8 mouse cellular contexts compared by ENCODE assay signal in genomic region chr4:97754241-97754640, GRCm38 (mm10). TPM values are rescaled to one million over a fixed set of nuclear protein-coding genes. Genes with fewer than 3 reads are reported as not detected.
A peak's percentile ranks its signal among the peaks of the same experiment; 100 is the strongest.
DNase-seq lines count a peak whose midpoint lies in the region; ATAC-seq and TF ChIP-seq lines count a peak whose summit lies in the region.
"Had no signal": no experiment of that assay in that cellular context is flagged by ENCODE, and none has a peak within 500 bp of the region (broad histone marks: within the 10 kb centered on the region; RNA-seq: fewer than 3 reads in every experiment).

No protein-coding gene starts in this region.

- no peak for ATAC-seq in midbrain, embryonic 12.5 days (ENCODE audit: low FRiP score, low read depth)
- ATAC-seq in midbrain, postnatal 0 days (ENCODE audit: low FRiP score) = no peak
- no peak for ATAC-seq in heart, embryonic 16.5 days (replicated peaks; ENCODE audit: extremely low read depth, insufficient read depth, low FRiP score)

- H3K4me2 ChIP-seq in midbrain, embryonic 12.5 days (replicated peaks) = 0 out of 2 replicates have a peak overlapping the region, but pooled peaks have one; percentile 5
- no peak overlapping the region for H3K4me2 ChIP-seq in midbrain, postnatal 0 days (ENCODE audit: low read depth, low read length, poor library complexity, severe bottlenecking)
- peak overlapping the region; percentile 50 for H3K4me2 ChIP-seq in heart, embryonic 16.5 days (ENCODE audit: low read depth, low read length)
- H3K4me2 ChIP-seq: hindbrain, embryonic 15.5 days had no signal

- no peaks in the 10 kb centered on the region for H3K9me3 ChIP-seq in midbrain, embryonic 12.5 days
- H3K9me3 ChIP-seq in midbrain, postnatal 0 days (ENCODE audit: low read length) = no peaks in the 10 kb centered on the region
- H3K9me3 ChIP-seq in heart, embryonic 16.5 days (replicated peaks; ENCODE audit: control insufficient read depth, low read length) = no peaks in the 10 kb centered on the region
- H3K9me3 ChIP-seq: hindbrain, embryonic 15.5 days had no signal

- H3K27me3 ChIP-seq in midbrain, embryonic 12.5 days = peaks cover 81% of the 10 kb centered on the region
- peaks cover 44% of the 10 kb centered on the region for H3K27me3 ChIP-seq in midbrain, postnatal 0 days (ENCODE audit: insufficient read depth, low read length)
- no peaks in the 10 kb centered on the region for H3K27me3 ChIP-seq in heart, embryonic 16.5 days (ENCODE audit: control insufficient read depth, insufficient read depth, low read length)
- peaks cover 3% of the 10 kb centered on the region for H3K27me3 ChIP-seq in thymus, adult 2 months (ENCODE audit: control insufficient read depth, insufficient read depth, low read length)

- H3K4me1 ChIP-seq in midbrain, embryonic 12.5 days = peaks cover 44% of the 10 kb centered on the region
- H3K4me1 ChIP-seq in midbrain, postnatal 0 days (ENCODE audit: insufficient read depth, low read length) = peaks cover 8% of the 10 kb centered on the region; the same call in 1 of the 2 replicates
- peaks cover 31% of the 10 kb centered on the region for H3K4me1 ChIP-seq in heart, embryonic 16.5 days (ENCODE audit: control insufficient read depth, insufficient read depth, low read length)
- H3K4me1 ChIP-seq in lung, adult 2 months (ENCODE audit: control insufficient read depth, insufficient read depth, low read length) = peaks cover 11% of the 10 kb centered on the region
- peaks cover 12% of the 10 kb centered on the region for H3K4me1 ChIP-seq in thymus, adult 2 months (replicated peaks; ENCODE audit: control insufficient read depth, insufficient read depth, low read length)

- no peaks in the 10 kb centered on the region for H3K36me3 ChIP-seq in midbrain, embryonic 12.5 days
- no peaks in the 10 kb centered on the region for H3K36me3 ChIP-seq in midbrain, postnatal 0 days (ENCODE audit: insufficient read depth, low read length)
- H3K36me3 ChIP-seq in heart, embryonic 16.5 days (ENCODE audit: control insufficient read depth, insufficient read depth) = no peaks in the 10 kb centered on the region
- no peaks in the 10 kb centered on the region for H3K36me3 ChIP-seq in thymus, adult 2 months (ENCODE audit: control insufficient read depth, insufficient read depth, low read length)
- H3K36me3 ChIP-seq: hindbrain, embryonic 15.5 days had no signal

- no peak for TF ChIP-seq CTCF in midbrain, postnatal 0 days (IDR thresholded peaks at IDR 0.05)
- TF ChIP-seq CTCF in lung, adult 2 months (IDR thresholded peaks at IDR 0.05; ENCODE audit: insufficient read depth, low read length) = no peak
- TF ChIP-seq CTCF in thymus, adult 2 months (IDR thresholded peaks at IDR 0.05; ENCODE audit: borderline replicate concordance, control insufficient read depth, extremely low read depth, insufficient read depth, low read length, poor library complexity) = no peak

- WGBS in midbrain, embryonic 12.5 days = 4% methylated on average over 12 of the region's 12 CpGs
- 34% methylated on average over 12 of the region's 12 CpGs for WGBS in midbrain, postnatal 0 days
- 16% methylated on average over 12 of the region's 12 CpGs for WGBS in heart, embryonic 16.5 days
- 35% methylated on average over 12 of the region's 12 CpGs for WGBS in lung, adult 2 months
- 93% methylated on average over 12 of the region's 12 CpGs for WGBS in thymus, adult 2 months

- H3K9ac ChIP-seq in midbrain, embryonic 12.5 days (replicated peaks) = no peak overlapping the region
- no peak overlapping the region for H3K9ac ChIP-seq in midbrain, postnatal 0 days (replicated peaks; ENCODE audit: low read length, poor library complexity, severe bottlenecking)
- H3K9ac ChIP-seq in heart, embryonic 16.5 days (ENCODE audit: low read length) = peak overlapping the region; percentile 66
- H3K9ac ChIP-seq: hindbrain, embryonic 15.5 days had no signal

- DNase-seq in midbrain, postnatal 0 days (ENCODE audit: low spot score) = no peak
- peak; percentile 50 for DNase-seq in embryo, embryonic 9.5 days (ENCODE audit: extremely low spot score)
- peak; percentile 46 for DNase-seq in lung, adult 2 months
- no peak for DNase-seq in layer of hippocampus, adult 9-10 months (ENCODE audit: low spot score)
- DNase-seq in thymus, adult 2 months = no peak

- no peak overlapping the region for H3K4me3 ChIP-seq in midbrain, embryonic 12.5 days
- no peak overlapping the region for H3K4me3 ChIP-seq in midbrain, postnatal 0 days (ENCODE audit: low read depth, low read length)
- no peak overlapping the region; the same call in 1 of the 2 replicates for H3K4me3 ChIP-seq in heart, embryonic 16.5 days (ENCODE audit: low read length)
- peak overlapping the region; percentile 5 for H3K4me3 ChIP-seq in lung, adult 2 months (replicated peaks; ENCODE audit: extremely low read depth, low read depth, low read length)
- no peak overlapping the region for H3K4me3 ChIP-seq in thymus, adult 2 months (ENCODE audit: control insufficient read depth, insufficient read depth, low read length)
- H3K4me3 ChIP-seq: hindbrain, embryonic 15.5 days had no signal

- H3K27ac ChIP-seq in midbrain, embryonic 12.5 days (replicated peaks) = no peak overlapping the region
- H3K27ac ChIP-seq in midbrain, postnatal 0 days (ENCODE audit: low read depth, low read length) = no peak overlapping the region
- H3K27ac ChIP-seq in heart, embryonic 16.5 days (ENCODE audit: low read length) = peak overlapping the region; percentile 73
- no peak overlapping the region for H3K27ac ChIP-seq in thymus, adult 2 months (ENCODE audit: control insufficient read depth, insufficient read depth, low read length)
- H3K27ac ChIP-seq: hindbrain, embryonic 15.5 days had no signal

- peak; percentile 37; the same call in 1 of the 2 replicates for TF ChIP-seq POLR2A in lung, adult 2 months (IDR thresholded peaks at IDR 0.05; ENCODE audit: borderline replicate concordance, extremely low read depth, low read depth, low read length)
- no peak for TF ChIP-seq POLR2A in thymus, adult 2 months (IDR thresholded peaks at IDR 0.05; ENCODE audit: control insufficient read depth, extremely low read depth, insufficient read depth, low read length, poor library complexity)

RNA-seq across cellular contexts. Expression of gene Nfia, which starts 18.3 kb away (rescaled TPM):
- polyA plus RNA-seq in midbrain, embryonic 12.5 days (2016; fragmentation: Nextera tagmentation; extraction: Ambion mirVana) = 28.5 and 28.6 TPM in 2 replicates
- 45.9 and 51.7 TPM in 2 replicates for total RNA-seq in midbrain, postnatal 0 days (2014; rRNA removed)
- polyA plus RNA-seq in midbrain, postnatal 0 days (2015; fragmentation: Nextera tagmentation; extraction: Ambion mirVana) = 29.9 and 35.7 TPM in 2 replicates
- polyA plus RNA-seq in heart, embryonic 16.5 days (2015; fragmentation: Nextera tagmentation; extraction: Ambion mirVana) = 37.3 and 42.0 TPM in 2 replicates
- polyA plus RNA-seq in lung, adult 2 months (2012; rRNA removed) = 52.7 and 57.7 TPM in 2 replicates
- polyA plus RNA-seq in thymus, adult 2 months (2012; rRNA removed) = 26.4 and 33.6 TPM in 2 replicates

RNA-seq across cellular contexts. Expression of gene E130114P18Rik, which starts 23.6 kb away (rescaled TPM):
- 11.5 and 16.5 TPM in 2 replicates for polyA plus RNA-seq in midbrain, embryonic 12.5 days (2016; fragmentation: Nextera tagmentation; extraction: Ambion mirVana)
- 8.4 and 13.5 TPM in 2 replicates for total RNA-seq in midbrain, postnatal 0 days (2014; rRNA removed)
- 13.7 and 16.2 TPM in 2 replicates for polyA plus RNA-seq in midbrain, postnatal 0 days (2015; fragmentation: Nextera tagmentation; extraction: Ambion mirVana)
- 0.47 and 0.75 TPM in 2 replicates for polyA plus RNA-seq in heart, embryonic 16.5 days (2015; fragmentation: Nextera tagmentation; extraction: Ambion mirVana)
- polyA plus RNA-seq in lung, adult 2 months (2012; rRNA removed) = 0.17 TPM in 1 of 2 replicates, not detected in the other
- 0.09 TPM in 1 of 2 replicates, not detected in the other for polyA plus RNA-seq in thymus, adult 2 months (2012; rRNA removed)

Comparison
In these comparisons a context has a peak if more than half of its experiments do, and no peak if none do; other contexts are left out.
1. DNase-seq: peak in embryo, embryonic 9.5 days (single experiment) and lung, adult 2 months (single experiment); none in midbrain, postnatal 0 days (single experiment), layer of hippocampus, adult 9-10 months (single experiment) and thymus, adult 2 months (single experiment).